Comparison of ENCODE assay signal across 20 mouse cellular contexts in genomic region chrX:169882220-169882609, GRCm38 (mm10).
DNase-seq lines count a peak whose midpoint lies in the region; ATAC-seq and TF ChIP-seq lines count a peak whose summit lies in the region.
"Had no signal": no experiment of that assay in that cellular context is flagged by ENCODE, and none has a peak within 500 bp of the region (broad histone marks: within the 10 kb centered on the region; RNA-seq: fewer than 3 reads in every experiment).

No protein-coding gene starts in this region.

- no peaks in the 10 kb centered on the region for H3K36me3 ChIP-seq in hindbrain, embryonic 10.5 days
- H3K36me3 ChIP-seq in hindbrain, postnatal 0 days (ENCODE audit: insufficient read depth, low read length) = no peaks in the 10 kb centered on the region
- no peaks in the 10 kb centered on the region for H3K36me3 ChIP-seq in limb, embryonic 12.5 days
- no peaks in the 10 kb centered on the region for H3K36me3 ChIP-seq in limb, embryonic 10.5 days
- no peaks in the 10 kb centered on the region for H3K36me3 ChIP-seq in forebrain, embryonic 11.5 days (ENCODE audit: control insufficient read depth, insufficient read depth, low read length)
- H3K36me3 ChIP-seq in hindbrain, embryonic 15.5 days = no peaks in the 10 kb centered on the region
- H3K36me3 ChIP-seq: limb, embryonic 13.5 days; liver, embryonic 13.5 days had no signal

- no peak overlapping the region for H3K9ac ChIP-seq in hindbrain, postnatal 0 days (replicated peaks; ENCODE audit: low read length)
- H3K9ac ChIP-seq in limb, embryonic 12.5 days (replicated peaks) = no peak overlapping the region
- no peak overlapping the region for H3K9ac ChIP-seq in forebrain, embryonic 11.5 days (ENCODE audit: low read length)
- H3K9ac ChIP-seq in hindbrain, embryonic 15.5 days = no peak overlapping the region
- H3K9ac ChIP-seq: limb, embryonic 13.5 days; liver, embryonic 13.5 days; lung, embryonic 14.5 days had no signal

- no peak for ATAC-seq in hindbrain, postnatal 0 days
- no peak for ATAC-seq in limb, embryonic 12.5 days (ENCODE audit: insufficient number of reproducible peaks, insufficient read depth, low FRiP score, low TSS enrichment, low read depth)
- no peak for ATAC-seq in forebrain, embryonic 11.5 days (replicated peaks; ENCODE audit: low FRiP score)
- no peak for ATAC-seq in hindbrain, embryonic 15.5 days (ENCODE audit: low FRiP score, low read depth)
- ATAC-seq: intestine, embryonic 16.5 days had no signal

- no peak overlapping the region for H3K4me2 ChIP-seq in hindbrain, postnatal 0 days (ENCODE audit: low read depth, low read length)
- H3K4me2 ChIP-seq in limb, embryonic 12.5 days = 0 out of 2 replicates have a peak overlapping the region, but pooled peaks have one; percentile 61
- H3K4me2 ChIP-seq in forebrain, embryonic 11.5 days (ENCODE audit: low read depth, low read length, severe bottlenecking) = peak overlapping the region; percentile 52
- H3K4me2 ChIP-seq in hindbrain, embryonic 15.5 days = 0 out of 2 replicates have a peak overlapping the region, but pooled peaks have one; percentile 70
- H3K4me2 ChIP-seq: liver, embryonic 13.5 days had no signal

- H3K9me3 ChIP-seq in hindbrain, embryonic 10.5 days = no peaks in the 10 kb centered on the region
- H3K9me3 ChIP-seq in hindbrain, postnatal 0 days (ENCODE audit: low read length) = no peaks in the 10 kb centered on the region
- H3K9me3 ChIP-seq in limb, embryonic 12.5 days = no peaks in the 10 kb centered on the region
- H3K9me3 ChIP-seq in limb, embryonic 10.5 days (replicated peaks) = no peaks in the 10 kb centered on the region
- H3K9me3 ChIP-seq in forebrain, embryonic 11.5 days (ENCODE audit: control insufficient read depth, low read length) = no peaks in the 10 kb centered on the region
- no peaks in the 10 kb centered on the region for H3K9me3 ChIP-seq in hindbrain, embryonic 15.5 days
- H3K9me3 ChIP-seq: limb, embryonic 13.5 days; liver, embryonic 13.5 days had no signal

- no peak for DNase-seq in hindbrain, embryonic 10.5 days (ENCODE audit: low spot score)
- no peak for DNase-seq in hindbrain, postnatal 0 days (ENCODE audit: low spot score)
- DNase-seq in limb, embryonic 10.5 days (ENCODE audit: low spot score) = no peak
- no peak for DNase-seq in forebrain, embryonic 11.5 days (ENCODE audit: low spot score)
- DNase-seq in thymus, postnatal 25 days = no peak
- DNase-seq in retina, embryonic 14.5 days (ENCODE audit: low spot score) = no peak
- DNase-seq: cerebellum, adult 2 months; heart, postnatal 4 days; kidney, postnatal 14 days; layer of hippocampus, adult 9-11 months; liver, embryonic 13.5 days; lung, embryonic 14.5 days; lung, postnatal 36 days had no signal

- no peak overlapping the region for H3K27ac ChIP-seq in hindbrain, embryonic 10.5 days
- no peak overlapping the region for H3K27ac ChIP-seq in hindbrain, postnatal 0 days
- no peak overlapping the region for H3K27ac ChIP-seq in limb, embryonic 12.5 days
- H3K27ac ChIP-seq in limb, embryonic 10.5 days = no peak overlapping the region
- H3K27ac ChIP-seq in forebrain, embryonic 11.5 days (ENCODE audit: low read depth, low read length) = peak overlapping the region; percentile 87; the same call in 1 of the 2 replicates
- H3K27ac ChIP-seq in hindbrain, embryonic 15.5 days (replicated peaks) = no peak overlapping the region
- H3K27ac ChIP-seq: heart, adult 2 months; limb, embryonic 13.5 days; liver, embryonic 13.5 days; stomach, postnatal 0 days had no signal

- H3K4me1 ChIP-seq in hindbrain, embryonic 10.5 days (replicated peaks) = peaks cover 22% of the 10 kb centered on the region
- no peaks in the 10 kb centered on the region for H3K4me1 ChIP-seq in hindbrain, postnatal 0 days (ENCODE audit: insufficient read depth, low read length)
- no peaks in the 10 kb centered on the region for H3K4me1 ChIP-seq in limb, embryonic 12.5 days (replicated peaks)
- peaks cover 9% of the 10 kb centered on the region; the same call in 1 of the 2 replicates for H3K4me1 ChIP-seq in limb, embryonic 10.5 days
- no peaks in the 10 kb centered on the region for H3K4me1 ChIP-seq in forebrain, embryonic 11.5 days (replicated peaks; ENCODE audit: control insufficient read depth, insufficient read depth, low read length)
- H3K4me1 ChIP-seq in hindbrain, embryonic 15.5 days (replicated peaks) = 0 out of 2 replicates have a peak, but pooled peaks cover 7% of the 10 kb centered on the region
- H3K4me1 ChIP-seq: liver, embryonic 13.5 days had no signal

- WGBS in hindbrain, embryonic 10.5 days = 70% methylated on average over 1 of the region's 1 CpGs
- WGBS in hindbrain, postnatal 0 days = 57% methylated on average over 1 of the region's 1 CpGs
- 85% methylated on average over 1 of the region's 1 CpGs for WGBS in limb, embryonic 12.5 days
- WGBS in limb, embryonic 10.5 days = 90% methylated on average over 1 of the region's 1 CpGs
- WGBS in forebrain, embryonic 11.5 days = 59% methylated on average over 1 of the region's 1 CpGs
- 72% methylated on average over 1 of the region's 1 CpGs for WGBS in hindbrain, embryonic 15.5 days

- peaks cover 60% of the 10 kb centered on the region for H3K27me3 ChIP-seq in hindbrain, embryonic 10.5 days (ENCODE audit: insufficient read depth, poor library complexity, severe bottlenecking)
- H3K27me3 ChIP-seq in hindbrain, postnatal 0 days (ENCODE audit: insufficient read depth, low read length) = no peaks in the 10 kb centered on the region; the same call in 1 of the 2 replicates
- peaks cover 37% of the 10 kb centered on the region for H3K27me3 ChIP-seq in limb, embryonic 12.5 days
- peaks cover 81% of the 10 kb centered on the region for H3K27me3 ChIP-seq in limb, embryonic 10.5 days (ENCODE audit: low read depth, poor library complexity, severe bottlenecking)
- peaks cover 9% of the 10 kb centered on the region for H3K27me3 ChIP-seq in forebrain, embryonic 11.5 days (ENCODE audit: control insufficient read depth, insufficient read depth, low read length)
- H3K27me3 ChIP-seq in hindbrain, embryonic 15.5 days = peaks cover 4% of the 10 kb centered on the region; the same call in 1 of the 2 replicates

- H3K4me3 ChIP-seq in hindbrain, embryonic 10.5 days = peak overlapping the region; percentile 66
- H3K4me3 ChIP-seq in hindbrain, postnatal 0 days (ENCODE audit: low read length) = no peak overlapping the region
- no peak overlapping the region for H3K4me3 ChIP-seq in limb, embryonic 12.5 days (replicated peaks)
- no peak overlapping the region for H3K4me3 ChIP-seq in limb, embryonic 10.5 days
- peak overlapping the region; percentile 56; the same call in 1 of the 2 replicates for H3K4me3 ChIP-seq in forebrain, embryonic 11.5 days (ENCODE audit: low read depth, low read length)
- H3K4me3 ChIP-seq in hindbrain, embryonic 15.5 days = no peak overlapping the region
- H3K4me3 ChIP-seq: erythroblast, embryonic 14.5 days; heart, adult 2 months; limb, embryonic 13.5 days; liver, embryonic 13.5 days had no signal

- TF ChIP-seq CTCF in hindbrain, postnatal 0 days (IDR thresholded peaks at IDR 0.05; ENCODE audit: low read depth) = no peak

Comparison
In these comparisons a context has a peak if more than half of its experiments do, and no peak if none do; other contexts are left out.
1. H3K4me3 ChIP-seq: peak in hindbrain, embryonic 10.5 days (single experiment) and forebrain, embryonic 11.5 days (single experiment); none in hindbrain, postnatal 0 days (single experiment), limb, embryonic 12.5 days (single experiment), limb, embryonic 10.5 days (single experiment) and hindbrain, embryonic 15.5 days (single experiment).